Mouse (Mus musculus): ENCODE measurements around the gene Ptprj. TPM values are rescaled to one million over a fixed set of nuclear protein-coding genes. Genes with fewer than 3 reads are reported as not detected.

Ptprj gene
- polyA plus RNA-seq, 1 experiment: 23.2 TPM

DNA sequence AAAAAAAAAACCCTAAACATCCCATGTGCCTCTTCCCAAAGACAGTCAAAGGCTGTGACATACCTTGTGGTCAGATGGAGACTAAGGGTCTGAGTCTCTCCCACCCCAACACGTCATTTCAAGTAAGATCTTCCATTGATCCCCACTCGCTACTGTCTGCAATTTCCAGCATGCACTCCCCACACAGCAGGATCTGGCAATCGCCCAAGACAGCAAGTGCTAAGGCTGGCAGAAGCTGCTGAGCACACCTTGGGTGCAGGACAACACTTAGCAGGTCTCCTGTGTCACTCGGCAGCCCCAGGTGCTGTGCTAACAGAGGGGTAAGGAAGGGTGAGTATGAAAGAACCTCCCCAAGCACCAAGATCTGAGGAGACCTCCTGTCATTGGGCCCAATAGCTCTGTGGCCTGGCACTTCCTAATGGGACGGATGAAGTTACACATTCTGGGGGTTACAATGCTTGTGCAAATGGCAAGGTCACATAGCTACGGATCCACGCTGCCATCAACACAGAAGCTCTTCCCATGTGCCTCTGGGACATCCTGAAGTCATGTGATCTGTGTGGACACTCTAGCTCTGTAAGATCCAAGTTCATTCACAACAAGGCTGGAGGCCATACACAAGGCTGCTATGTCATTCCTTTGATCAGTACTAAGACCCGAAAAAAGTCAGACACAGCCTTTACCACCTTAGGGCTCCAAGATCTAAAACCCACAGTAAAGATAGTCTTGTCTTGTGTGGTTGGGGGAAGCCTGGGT lies 13.5 kb downstream of the Ptprj start:
- Histone ChIP-seq H3K36me3 (ENCODE audit: control insufficient read depth, insufficient read depth, low read length) (no peaks in the 10 kb centered on the region), H3K27ac (ENCODE audit: insufficient read depth, low read depth, low read length) (peak overlapping the region; percentile 99), H3K27me3 (replicated peaks; ENCODE audit: control insufficient read depth, insufficient read depth, low read length) (no peaks in the 10 kb centered on the region), H3K4me1 (ENCODE audit: control insufficient read depth, insufficient read depth, low read length) (peaks cover 50% of the 10 kb centered on the region), H3K4me3 (ENCODE audit: insufficient read depth, low read depth, low read length) (no peak overlapping the region)
- DNase-seq: peak; percentile 83
- WGBS: 45% methylated on average over 8 of the region's 8 CpGs
- TF ChIP-seq CTCF (conservative IDR thresholded peaks at IDR 0.05; ENCODE audit: insufficient read depth, insufficient read length, low read depth, low read length): no peak
- TF ChIP-seq POLR2A (IDR thresholded peaks at IDR 0.05; ENCODE audit: low read depth, low read length): no peak

DNA sequence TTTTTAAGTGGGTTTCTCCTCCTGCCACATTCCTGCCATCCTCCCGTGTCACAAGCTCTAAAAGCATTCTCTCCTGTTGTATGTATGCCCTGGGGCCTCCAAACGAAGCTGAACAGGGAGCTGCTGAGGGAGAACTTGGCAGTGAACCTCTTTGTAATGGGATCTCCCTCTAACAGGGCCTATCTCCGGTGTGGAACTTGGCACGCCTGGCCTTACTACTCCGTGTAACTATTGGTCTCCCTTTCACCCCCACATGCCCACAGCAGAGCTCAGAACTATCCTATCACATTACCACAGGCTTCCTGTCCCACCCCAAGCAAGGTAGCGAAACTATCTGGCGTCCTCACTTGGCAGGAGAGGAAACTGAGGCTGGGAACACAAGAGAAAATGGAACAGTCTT lies 14.4 kb downstream of the Ptprj start:
- DNase-seq: peak; percentile 71
- peaks cover 55% of the 10 kb centered on the region for H3K4me1 ChIP-seq (ENCODE audit: control insufficient read depth, insufficient read depth, low read length)
- TF ChIP-seq CTCF (conservative IDR thresholded peaks at IDR 0.05; ENCODE audit: insufficient read depth, insufficient read length, low read depth, low read length) (no peak), POLR2A (IDR thresholded peaks at IDR 0.05; ENCODE audit: low read depth, low read length) (no peak)
- no peak overlapping the region for H3K4me3 ChIP-seq (ENCODE audit: insufficient read depth, low read depth, low read length)
- H3K27me3 ChIP-seq (replicated peaks; ENCODE audit: control insufficient read depth, insufficient read depth, low read length): no peaks in the 10 kb centered on the region
- 34% methylated on average over 7 of the region's 7 CpGs for WGBS
- no peaks in the 10 kb centered on the region for H3K36me3 ChIP-seq (ENCODE audit: control insufficient read depth, insufficient read depth, low read length)
- H3K27ac ChIP-seq (ENCODE audit: insufficient read depth, low read depth, low read length): peak overlapping the region; percentile 99

DNA sequence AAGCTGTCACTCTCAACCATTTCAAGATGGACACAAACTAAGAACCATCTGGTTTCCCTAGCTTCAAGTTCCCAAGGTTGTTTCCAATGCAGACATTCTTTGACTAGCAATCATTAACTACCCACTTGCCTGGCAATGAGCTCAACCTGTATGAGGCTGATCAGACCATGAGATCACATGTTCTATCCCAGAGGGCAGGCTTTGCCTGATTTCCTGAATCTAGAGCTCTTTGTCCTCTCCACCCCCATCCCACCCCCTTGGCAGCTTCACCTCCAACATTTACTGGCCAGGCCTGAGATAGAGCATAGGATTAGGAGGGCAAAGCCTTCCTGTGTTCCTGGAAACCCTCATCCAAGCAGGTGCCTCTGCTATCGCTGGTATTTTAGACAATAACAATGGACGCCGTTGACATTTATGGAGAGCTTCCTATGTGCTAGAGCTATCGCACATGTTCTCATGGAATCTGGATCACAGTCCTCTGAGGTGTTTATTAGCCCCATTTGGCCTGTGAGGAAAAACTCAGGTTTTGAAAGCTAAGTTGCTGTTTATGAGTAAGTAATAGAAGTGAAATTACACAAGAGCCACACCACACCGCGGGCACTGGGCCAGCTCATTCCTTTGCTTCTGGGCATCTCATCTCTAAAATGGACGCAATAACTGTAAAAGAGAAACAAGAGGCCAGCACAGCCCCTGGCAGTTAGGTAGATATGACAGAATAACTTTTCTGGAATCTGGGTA lies 15.1 kb downstream of the Ptprj start:
- no peak for TF ChIP-seq POLR2A (IDR thresholded peaks at IDR 0.05; ENCODE audit: low read depth, low read length)
- TF ChIP-seq CTCF (conservative IDR thresholded peaks at IDR 0.05; ENCODE audit: insufficient read depth, insufficient read length, low read depth, low read length): no peak
- peak; percentile 96 for DNase-seq
- Histone ChIP-seq H3K4me1 (ENCODE audit: control insufficient read depth, insufficient read depth, low read length) (peaks cover 54% of the 10 kb centered on the region), H3K27me3 (replicated peaks; ENCODE audit: control insufficient read depth, insufficient read depth, low read length) (no peaks in the 10 kb centered on the region), H3K36me3 (ENCODE audit: control insufficient read depth, insufficient read depth, low read length) (no peaks in the 10 kb centered on the region), H3K27ac (ENCODE audit: insufficient read depth, low read depth, low read length) (peak overlapping the region; percentile 99), H3K4me3 (ENCODE audit: insufficient read depth, low read depth, low read length) (no peak overlapping the region)
- 44% methylated on average over 7 of the region's 7 CpGs for WGBS

DNA sequence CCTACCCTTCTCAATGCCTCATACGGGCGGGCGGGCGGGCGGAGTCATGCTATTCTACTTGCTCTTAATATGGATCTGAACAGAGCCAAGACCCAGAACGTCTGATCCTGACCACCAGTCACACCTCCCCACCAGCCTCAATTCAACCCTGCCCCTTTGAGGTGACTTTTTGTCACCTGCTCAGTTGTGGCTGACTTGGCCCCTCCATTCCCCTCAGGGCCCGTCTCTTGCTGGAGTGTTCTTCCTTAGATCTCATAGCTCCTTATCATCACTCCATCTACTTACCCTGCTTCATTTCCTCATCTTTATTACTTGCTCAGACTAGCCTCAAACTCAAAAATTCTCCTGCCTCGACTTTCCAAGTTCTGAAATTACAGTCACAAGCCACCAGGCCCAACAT lies 15.9 kb downstream of the Ptprj start:
- TF ChIP-seq POLR2A (IDR thresholded peaks at IDR 0.05; ENCODE audit: low read depth, low read length): no peak
- TF ChIP-seq CTCF (conservative IDR thresholded peaks at IDR 0.05; ENCODE audit: insufficient read depth, insufficient read length, low read depth, low read length): no peak
- DNase-seq: no peak
- H3K4me1 ChIP-seq (ENCODE audit: control insufficient read depth, insufficient read depth, low read length): peaks cover 51% of the 10 kb centered on the region
- WGBS: 80% methylated on average over 8 of the region's 8 CpGs
- H3K27me3 ChIP-seq (replicated peaks; ENCODE audit: control insufficient read depth, insufficient read depth, low read length): no peaks in the 10 kb centered on the region
- no peaks in the 10 kb centered on the region for H3K36me3 ChIP-seq (ENCODE audit: control insufficient read depth, insufficient read depth, low read length)
- no peak overlapping the region for H3K4me3 ChIP-seq (ENCODE audit: insufficient read depth, low read depth, low read length)
- peak overlapping the region; percentile 56; the same call in 1 of the 2 replicates for H3K27ac ChIP-seq (ENCODE audit: insufficient read depth, low read depth, low read length)

DNA sequence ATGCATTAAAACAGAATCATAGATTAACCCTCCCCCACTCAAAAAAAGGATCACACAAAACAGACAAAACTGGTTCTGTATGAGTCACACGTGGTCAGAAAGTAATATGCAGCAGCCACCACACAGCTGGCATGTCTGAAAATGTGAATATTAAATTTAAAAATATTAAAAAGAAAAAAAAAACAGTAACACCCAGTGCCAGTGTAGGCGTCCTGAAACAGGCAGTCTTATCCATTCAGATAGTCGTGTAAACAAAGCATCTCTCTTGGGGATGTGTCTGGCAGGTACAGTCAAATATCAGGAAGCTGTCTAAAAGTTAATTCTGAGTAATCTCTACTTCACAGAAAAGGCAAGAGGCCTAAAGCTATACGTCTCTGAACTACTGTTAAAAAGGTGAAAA lies 17.3 kb downstream of the Ptprj start:
- no peak for TF ChIP-seq POLR2A (IDR thresholded peaks at IDR 0.05; ENCODE audit: low read depth, low read length)
- no peak for TF ChIP-seq CTCF (conservative IDR thresholded peaks at IDR 0.05; ENCODE audit: insufficient read depth, insufficient read length, low read depth, low read length)
- WGBS: 70% methylated on average over 4 of the region's 4 CpGs
- Histone ChIP-seq H3K27me3 (replicated peaks; ENCODE audit: control insufficient read depth, insufficient read depth, low read length) (no peaks in the 10 kb centered on the region), H3K27ac (ENCODE audit: insufficient read depth, low read depth, low read length) (no peak overlapping the region), H3K4me1 (ENCODE audit: control insufficient read depth, insufficient read depth, low read length) (peaks cover 44% of the 10 kb centered on the region), H3K36me3 (ENCODE audit: control insufficient read depth, insufficient read depth, low read length) (no peaks in the 10 kb centered on the region), H3K4me3 (ENCODE audit: insufficient read depth, low read depth, low read length) (no peak overlapping the region)
- no peak for DNase-seq

DNA sequence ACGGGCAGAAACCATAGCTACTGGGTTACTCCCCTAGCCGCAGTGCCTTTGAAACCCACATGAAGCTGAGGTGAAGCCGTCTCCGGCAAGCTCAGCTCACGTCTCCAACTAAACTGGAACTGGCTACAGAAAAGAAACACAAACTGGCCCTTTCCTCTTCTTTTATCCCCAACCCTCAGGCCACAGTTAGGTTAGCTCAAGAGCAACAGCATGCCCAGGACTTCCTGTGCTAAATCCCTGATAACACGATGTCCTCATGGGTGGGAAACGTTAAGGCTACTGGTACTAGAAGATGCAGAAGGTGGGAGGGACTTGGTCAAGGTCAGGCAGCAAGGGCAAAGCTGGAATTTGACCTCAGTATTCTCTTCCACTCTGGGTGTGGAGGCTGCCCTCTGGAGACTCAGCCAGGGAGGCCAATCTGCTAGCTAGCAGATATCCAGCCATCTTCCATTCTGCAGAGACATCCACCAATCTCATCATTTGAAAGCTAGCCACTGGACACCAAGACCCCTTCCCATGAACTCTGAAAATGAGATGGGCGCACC lies 18.2 kb downstream of the Ptprj start:
- no peak for TF ChIP-seq POLR2A (IDR thresholded peaks at IDR 0.05; ENCODE audit: low read depth, low read length)
- TF ChIP-seq CTCF (conservative IDR thresholded peaks at IDR 0.05; ENCODE audit: insufficient read depth, insufficient read length, low read depth, low read length): peak; percentile 28; the same call in 1 of the 2 replicates
- Histone ChIP-seq H3K4me3 (ENCODE audit: insufficient read depth, low read depth, low read length) (no peak overlapping the region), H3K4me1 (ENCODE audit: control insufficient read depth, insufficient read depth, low read length) (peaks cover 42% of the 10 kb centered on the region), H3K36me3 (ENCODE audit: control insufficient read depth, insufficient read depth, low read length) (no peaks in the 10 kb centered on the region), H3K27me3 (replicated peaks; ENCODE audit: control insufficient read depth, insufficient read depth, low read length) (no peaks in the 10 kb centered on the region), H3K27ac (ENCODE audit: insufficient read depth, low read depth, low read length) (peak overlapping the region; percentile 52)
- 51% methylated on average over 8 of the region's 8 CpGs for WGBS
- peak; percentile 53 for DNase-seq

All from kidney, adult 2 months (tissue).